Mouse (Mus musculus): ENCODE data around the gene Lrrc3.
"Not testable (repeated sequence)": the region's sequence is repeated elsewhere in the genome, so short reads cannot be mapped to it uniquely, and the experiment has no call there.

The Lrrc3 gene

GRCm38 (mm10) chr10:77902211-77902893 lies at the start of gene Lrrc3:
Gene Lrrc3 (minus strand): TSS chr10:77902536.
- DNase-seq (ENCODE audit: low spot score), result peak; percentile 44

- not testable (repeated sequence) for DNase-seq (ENCODE audit: low spot score)
Measured at GRCm38 (mm10) chr10:77950468-77950867, 48.1 kb upstream of the Lrrc3 start.

- DNase-seq (ENCODE audit: low spot score), result no peak
Measured at GRCm38 (mm10) chr10:77939685-77940084, 37.3 kb upstream of the Lrrc3 start.

- no peak for DNase-seq (ENCODE audit: low spot score)
Measured at GRCm38 (mm10) chr10:77927375-77927774, 25.0 kb upstream of the Lrrc3 start.

- DNase-seq (ENCODE audit: low spot score), result peak; percentile 25
Measured at GRCm38 (mm10) chr10:77926140-77926539, 23.8 kb upstream of the Lrrc3 start.

GRCm38 (mm10) chr10:77922681-77923080 lies 20.3 kb upstream of the Lrrc3 start:
- peak; percentile 15 for DNase-seq (ENCODE audit: low spot score)

- DNase-seq (ENCODE audit: low spot score), result no peak
Measured at GRCm38 (mm10) chr10:77921009-77921408, 18.7 kb upstream of the Lrrc3 start.

GRCm38 (mm10) chr10:77916636-77917335 lies 14.4 kb upstream of the Lrrc3 start:
- peak; percentile 34 for DNase-seq (ENCODE audit: low spot score)

- no peak for DNase-seq (ENCODE audit: low spot score)
Measured at GRCm38 (mm10) chr10:77913292-77913691, 11.0 kb upstream of the Lrrc3 start.

GRCm38 (mm10) chr10:77912605-77913004 lies 10.3 kb upstream of the Lrrc3 start:
- DNase-seq (ENCODE audit: low spot score), result no peak

GRCm38 (mm10) chr10:77902894-77903715 lies 769 bp upstream of the Lrrc3 start:
- DNase-seq (ENCODE audit: low spot score), result peak; percentile 15

GRCm38 (mm10) chr10:77901871-77902210 lies 495 bp downstream of the Lrrc3 start:
- DNase-seq (ENCODE audit: low spot score), result no peak

GRCm38 (mm10) chr10:77900903-77901818 lies 1.2 kb downstream of the Lrrc3 start:
- DNase-seq (ENCODE audit: low spot score), result no peak

- DNase-seq (ENCODE audit: low spot score), result no peak
Measured at GRCm38 (mm10) chr10:77900126-77900525, 2.2 kb downstream of the Lrrc3 start.

- DNase-seq (ENCODE audit: low spot score), result no peak
Measured at GRCm38 (mm10) chr10:77895562-77895961, 6.8 kb downstream of the Lrrc3 start.

- no peak for DNase-seq (ENCODE audit: low spot score)
Measured at GRCm38 (mm10) chr10:77890987-77891565, 11.3 kb downstream of the Lrrc3 start.

- DNase-seq (ENCODE audit: low spot score), result no peak
Measured at GRCm38 (mm10) chr10:77886007-77886747, 16.2 kb downstream of the Lrrc3 start.

GRCm38 (mm10) chr10:77882553-77882952 lies 19.8 kb downstream of the Lrrc3 start:
- DNase-seq (ENCODE audit: low spot score), result no peak

GRCm38 (mm10) chr10:77880305-77880704 lies 22.0 kb downstream of the Lrrc3 start:
- no peak for DNase-seq (ENCODE audit: low spot score)

GRCm38 (mm10) chr10:77878985-77879384 lies 23.4 kb downstream of the Lrrc3 start:
- peak; percentile 29 for DNase-seq (ENCODE audit: low spot score)

GRCm38 (mm10) chr10:77869651-77870050 lies 32.7 kb downstream of the Lrrc3 start:
- no peak for DNase-seq (ENCODE audit: low spot score)
